Mouse (Mus musculus) mesoderm, embryonic 11.5 days (tissue): ENCODE data around the gene Anxa9.

ENCODE experiments used
- DNase-seq: peaks from one replicate; pipeline ENCODE4 v3.0.0-alpha.2; 2012; ENCODE audit warnings: low read depth, low spot score

The Anxa9 gene

GRCm38 (mm10) chr3:95314075-95314474 lies 7.1 kb upstream of the Anxa9 start:
- DNase-seq: no peak

DNA sequence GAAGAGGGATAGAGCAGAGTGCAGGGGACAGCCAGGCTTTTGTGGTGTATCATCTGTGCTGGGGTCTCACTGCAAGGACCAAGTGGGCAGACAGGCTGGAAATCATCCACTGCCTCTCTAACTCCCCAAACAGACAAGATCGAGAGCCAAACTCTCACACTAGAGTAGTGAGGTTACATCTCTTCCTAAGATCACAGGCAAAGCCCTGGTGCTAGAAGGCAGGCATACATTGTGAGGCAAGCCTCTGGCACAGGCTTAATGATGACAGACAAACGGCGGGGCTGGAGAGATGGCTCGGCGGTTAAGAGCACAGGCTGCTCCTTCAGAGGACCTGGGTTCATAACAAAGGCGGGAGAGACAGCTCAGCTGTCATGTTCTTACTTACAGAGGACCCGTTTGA lies 6.5 kb upstream of the Anxa9 start:
- no peak for DNase-seq

GRCm38 (mm10) chr3:95312623-95313022 lies 5.6 kb upstream of the Anxa9 start:
- DNase-seq: no peak

DNA sequence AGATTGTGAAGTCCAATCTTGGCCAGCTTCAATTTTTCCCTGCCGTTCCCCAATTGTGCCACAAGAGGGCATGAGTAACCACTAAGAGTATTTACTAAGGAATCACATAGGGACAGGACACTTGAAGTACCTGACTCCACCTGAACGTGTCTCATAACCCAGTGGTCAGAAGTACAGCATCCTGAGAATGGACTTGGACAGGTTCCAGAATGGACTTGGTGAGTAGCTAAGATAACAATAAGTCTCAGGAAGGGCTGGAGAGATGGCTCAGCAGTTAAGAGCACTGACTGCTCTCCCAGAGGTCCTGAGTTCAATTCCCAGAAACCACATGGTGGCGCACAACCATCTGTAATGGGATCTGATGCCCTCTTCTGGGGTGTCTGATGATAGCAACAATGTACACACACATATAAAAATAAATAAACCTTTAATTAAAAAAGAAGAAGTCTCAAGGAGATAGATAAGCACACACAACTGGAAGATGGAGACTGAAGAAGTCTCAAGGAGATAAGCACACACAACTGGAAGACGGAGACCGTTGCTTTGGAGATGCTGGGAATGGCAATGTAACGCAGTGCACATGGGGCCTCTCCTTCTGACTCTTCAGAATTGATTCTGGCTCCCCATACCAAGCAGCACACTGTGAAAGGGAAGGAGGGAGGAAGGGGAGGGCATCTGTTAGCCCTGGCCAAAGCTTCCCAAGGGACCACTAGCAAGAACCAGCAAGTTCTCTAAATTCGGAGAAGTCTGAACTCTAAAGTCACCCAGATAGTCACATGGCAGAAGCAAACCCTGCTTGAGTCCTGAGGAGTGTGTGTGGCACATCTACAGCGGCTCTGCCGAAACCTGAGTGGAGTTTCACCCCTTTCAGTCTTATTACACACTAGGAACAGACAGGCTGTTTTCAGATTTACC lies 4.2 kb upstream of the Anxa9 start:
- peak; percentile 68 for DNase-seq

DNA sequence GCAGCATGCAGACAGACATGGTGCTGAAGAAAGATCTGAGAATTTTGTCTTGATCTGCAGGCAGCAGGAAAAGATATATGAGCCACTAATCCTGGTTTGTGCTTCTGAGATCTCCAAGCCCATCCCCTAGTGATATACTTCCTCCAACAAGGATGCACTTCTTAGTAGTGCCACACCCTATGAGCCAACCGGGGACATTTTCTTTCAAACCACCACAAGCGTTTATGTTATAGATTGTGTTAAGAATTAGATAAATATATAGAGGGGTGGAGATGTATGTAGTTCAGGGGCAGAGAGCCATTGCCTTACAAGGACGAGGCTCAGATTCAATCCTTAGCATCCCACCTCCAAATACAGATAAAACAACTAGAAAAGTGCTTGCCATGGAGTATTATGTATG lies 3.5 kb upstream of the Anxa9 start:
- no peak for DNase-seq

DNA sequence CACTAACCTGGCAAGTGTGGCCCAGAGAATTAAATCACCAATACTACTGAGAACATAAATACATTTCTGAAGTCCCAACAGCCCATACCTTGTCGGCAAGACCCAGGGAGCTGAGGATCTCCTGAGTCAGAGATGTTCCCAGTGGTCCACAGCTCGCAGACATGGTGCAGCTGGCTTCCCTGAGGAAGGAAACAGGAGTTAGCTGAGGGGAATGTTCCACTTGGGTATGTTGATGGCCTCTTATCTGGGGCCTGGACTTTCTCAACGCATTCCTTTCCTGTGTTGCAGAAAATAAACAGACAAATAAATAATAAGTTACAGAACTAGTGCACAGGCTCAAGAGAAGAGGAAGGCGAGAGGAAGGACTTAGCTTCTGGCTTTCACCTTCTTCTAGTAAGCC lies 732 bp downstream of the Anxa9 start:
- no peak for DNase-seq

GRCm38 (mm10) chr3:95301204-95301796 lies 5.7 kb downstream of the Anxa9 start:
- no peak for DNase-seq

DNA sequence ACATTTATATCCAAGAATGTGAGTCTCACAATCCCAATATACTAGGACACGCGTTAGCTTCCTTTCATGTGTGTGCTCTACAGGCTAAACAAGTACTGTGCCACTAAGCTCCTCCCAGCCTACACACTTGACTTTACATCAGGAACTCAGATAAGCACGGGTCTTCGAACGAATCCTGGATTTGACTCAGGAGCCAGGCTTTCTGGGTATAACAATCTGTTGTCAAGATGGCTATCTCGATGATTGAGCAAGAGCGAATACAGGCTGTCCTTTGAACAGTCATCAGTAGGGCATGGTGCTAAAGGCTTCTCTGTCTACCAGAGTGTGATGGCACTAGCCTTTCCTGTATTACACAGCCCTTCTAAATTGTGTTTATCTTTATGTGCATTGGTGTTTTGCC lies 9.0 kb downstream of the Anxa9 start:
- DNase-seq: no peak

DNA sequence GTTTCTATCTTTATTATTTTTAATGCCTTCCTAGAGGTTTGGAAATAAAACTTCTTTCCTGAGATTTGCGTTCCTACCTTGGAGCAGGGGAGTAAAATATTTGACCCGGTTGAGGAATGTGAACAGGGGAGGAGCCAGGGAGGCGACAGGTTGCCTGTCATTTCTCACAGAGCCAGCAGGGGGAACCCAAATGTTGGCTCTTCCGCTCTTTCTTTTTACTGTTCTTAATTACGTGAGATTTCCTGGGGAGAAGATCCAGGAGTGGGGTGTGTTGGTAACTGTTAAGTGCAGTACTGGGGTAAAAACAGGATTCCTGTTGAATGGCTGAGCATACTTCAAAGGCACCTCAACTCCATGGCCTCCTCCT lies 10.9 kb downstream of the Anxa9 start:
- peak; percentile 70 for DNase-seq

GRCm38 (mm10) chr3:95295321-95296102 lies 11.5 kb downstream of the Anxa9 start:
- DNase-seq: no peak

DNA sequence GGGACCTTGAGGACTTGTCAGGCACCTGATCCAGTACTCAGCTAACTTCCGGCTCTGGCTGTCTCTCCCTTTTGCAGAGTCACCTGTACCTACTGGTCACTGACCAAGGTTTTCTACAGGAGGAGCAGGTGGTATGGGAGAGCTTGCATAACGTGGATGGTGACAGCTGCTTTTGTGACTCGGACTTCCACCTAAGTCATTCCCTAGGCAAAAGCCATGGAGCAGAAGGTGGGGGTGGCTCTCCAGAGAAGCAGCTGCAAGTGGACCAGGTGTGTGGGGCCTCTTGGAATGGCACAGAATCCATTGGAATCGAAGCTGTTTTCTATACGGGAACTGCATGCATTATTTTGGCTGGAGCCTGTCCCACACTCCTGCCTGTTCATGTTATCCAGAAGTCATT lies 12.3 kb downstream of the Anxa9 start:
- no peak for DNase-seq

DNA sequence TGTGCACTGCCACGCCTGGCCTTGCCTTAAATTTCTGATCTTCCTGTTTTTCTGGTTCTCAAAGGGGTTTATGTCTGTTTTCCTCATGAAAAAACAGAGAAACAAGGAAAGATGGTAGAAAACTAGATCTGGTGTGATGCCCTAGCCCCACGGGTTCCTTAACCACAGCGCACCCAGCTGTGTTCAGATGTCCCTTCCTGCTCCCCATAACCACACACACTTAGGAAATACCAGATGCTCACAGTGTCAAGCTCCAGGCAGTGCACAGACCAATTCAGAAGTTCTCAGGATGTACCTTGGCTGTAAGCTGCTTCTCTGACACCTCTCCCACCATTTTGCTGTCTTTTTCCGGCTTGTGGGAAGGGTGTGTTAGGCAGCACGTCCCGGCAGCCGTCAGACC lies 12.7 kb downstream of the Anxa9 start:
- DNase-seq: no peak

GRCm38 (mm10) chr3:95293537-95293936 lies 13.4 kb downstream of the Anxa9 start:
- DNase-seq: no peak

DNA sequence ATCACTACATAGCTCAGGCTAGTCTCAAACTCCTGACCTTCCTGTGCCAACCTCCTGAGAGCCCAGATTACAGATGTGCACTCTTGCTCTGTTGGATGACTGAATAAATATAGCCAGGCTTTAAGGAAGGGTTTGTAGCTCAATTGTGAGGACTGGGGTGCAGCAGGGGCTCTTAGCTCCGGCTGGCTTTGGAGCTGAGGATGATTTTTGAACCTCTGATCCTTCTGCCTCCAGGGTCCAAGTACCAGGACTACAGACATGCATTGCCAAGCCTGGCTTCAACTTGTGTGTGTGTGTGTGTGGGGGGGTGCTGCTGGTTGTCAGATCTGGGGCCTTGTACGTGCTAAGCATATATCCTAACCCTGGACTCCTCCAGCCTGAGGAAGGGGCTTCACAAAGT lies 14.1 kb downstream of the Anxa9 start:
- DNase-seq: no peak

DNA sequence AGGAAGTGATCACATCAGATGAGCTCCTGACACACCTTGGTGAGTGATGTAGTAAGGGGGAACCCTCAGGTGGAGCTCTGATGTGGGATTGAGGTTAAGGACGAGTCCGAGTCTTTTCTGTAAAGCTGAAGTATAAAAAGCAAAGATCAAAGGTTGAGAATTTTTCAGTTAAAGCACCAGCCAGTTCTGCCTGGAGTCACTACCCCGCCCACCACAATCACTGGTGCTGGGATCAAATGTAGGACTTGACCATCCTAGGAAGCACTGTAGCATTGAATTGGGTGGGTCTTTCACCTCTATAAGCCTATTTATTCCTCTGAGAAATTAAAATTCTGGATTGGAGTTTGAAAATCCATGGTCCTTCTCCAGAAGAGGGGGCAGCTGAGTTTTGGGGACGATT lies 15.9 kb downstream of the Anxa9 start:
- no peak for DNase-seq

DNA sequence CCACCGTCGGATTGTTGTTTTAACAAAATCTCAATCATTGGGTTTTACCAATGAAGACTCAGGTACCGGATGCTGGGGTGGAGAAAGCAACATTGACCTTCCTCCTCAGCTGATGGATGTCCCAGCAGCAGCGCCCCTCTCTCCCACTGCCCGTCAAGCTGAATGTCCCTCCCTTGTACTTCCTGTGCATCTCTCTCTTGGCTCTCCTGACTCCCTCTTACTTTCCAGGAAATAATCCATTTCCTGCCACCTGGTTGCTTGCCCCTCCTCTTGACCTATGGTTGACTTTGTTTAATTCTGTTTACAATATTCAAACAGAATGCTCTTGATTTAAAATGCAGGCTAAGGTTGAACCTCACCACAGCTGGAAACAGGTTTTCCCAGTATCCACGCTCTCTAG lies 16.8 kb downstream of the Anxa9 start:
- DNase-seq: no peak

- DNase-seq: no peak
Measured at GRCm38 (mm10) chr3:95289419-95289818, 17.6 kb downstream of the Anxa9 start.

DNA sequence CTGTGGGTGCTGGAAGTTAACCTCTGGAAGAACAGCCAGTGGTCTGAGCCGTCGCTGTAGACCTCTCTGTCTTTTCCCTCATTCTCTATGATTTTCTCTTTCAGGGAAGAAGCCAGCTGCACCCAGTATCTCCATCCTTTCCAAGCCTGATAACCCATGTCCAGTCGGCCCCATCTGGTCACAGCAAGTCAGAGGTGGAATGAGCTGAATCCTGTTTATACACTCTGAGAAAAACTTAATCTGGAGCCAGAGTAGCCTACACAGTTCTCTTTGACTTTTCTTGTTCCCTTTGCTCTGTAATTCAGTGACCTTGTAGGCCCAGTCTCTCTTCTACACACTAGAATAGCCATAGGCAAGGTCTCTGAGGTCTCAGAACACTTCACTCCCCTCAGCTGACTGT lies 19.4 kb downstream of the Anxa9 start:
- DNase-seq: no peak

DNA sequence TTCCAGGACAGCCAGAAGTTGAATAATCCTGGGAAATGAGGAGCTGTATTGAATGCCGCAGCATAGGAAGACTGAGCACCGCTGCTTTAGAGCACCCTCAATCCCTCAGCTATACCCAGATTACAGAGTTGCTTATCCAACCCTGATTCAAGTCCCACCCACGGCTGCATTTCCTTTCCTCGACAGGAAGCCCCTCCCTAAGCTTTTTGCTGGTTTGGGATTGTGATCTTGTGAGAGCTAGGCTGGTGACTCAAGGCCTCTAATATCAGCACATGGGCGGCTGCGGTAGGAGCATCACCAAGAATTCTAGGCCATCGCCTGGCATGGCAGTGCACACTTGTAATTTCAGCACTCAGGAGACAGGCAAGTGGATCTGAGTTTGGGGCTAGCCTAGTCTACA lies 20.5 kb downstream of the Anxa9 start:
- no peak for DNase-seq

DNA sequence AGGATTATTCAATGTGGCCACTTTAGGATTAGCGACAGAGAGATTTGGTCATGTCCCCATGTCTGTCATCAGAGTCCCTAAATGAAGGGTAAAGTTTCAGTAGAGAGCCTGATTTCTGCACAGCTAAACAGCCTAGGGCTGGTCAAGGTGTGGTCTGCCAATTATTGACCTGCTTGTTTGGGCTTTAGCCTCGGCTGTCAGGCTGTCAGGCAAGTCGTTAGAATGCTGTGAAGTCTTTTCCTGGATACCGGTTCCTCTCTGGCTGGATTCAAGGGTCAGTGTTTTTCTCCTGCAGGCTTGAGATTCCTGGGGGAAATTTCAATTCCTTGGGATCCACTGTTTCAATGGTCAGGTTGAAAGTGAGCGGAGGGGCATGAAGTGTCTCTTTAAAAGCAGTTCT lies 21.0 kb downstream of the Anxa9 start:
- DNase-seq: no peak

DNA sequence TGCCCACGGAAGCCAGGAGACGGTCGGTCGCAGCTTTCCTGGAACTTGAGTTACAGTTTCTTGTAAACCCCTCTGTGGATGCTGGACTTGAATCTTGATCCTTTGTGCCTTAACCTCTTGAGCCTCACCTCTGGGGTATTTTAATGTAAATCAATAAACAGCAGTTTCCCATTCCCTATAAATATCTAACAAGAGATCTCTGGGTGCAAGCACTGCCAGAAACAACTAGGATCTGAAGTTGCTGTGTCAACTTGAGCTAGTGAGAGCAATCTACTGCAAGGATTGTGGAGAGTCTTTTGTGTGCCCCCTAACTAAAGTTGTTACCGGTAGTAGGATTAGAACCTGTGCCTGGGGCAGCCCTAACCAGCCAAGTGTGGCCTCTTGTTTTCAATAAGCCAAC lies 21.6 kb downstream of the Anxa9 start:
- no peak for DNase-seq

GRCm38 (mm10) chr3:95284501-95285281 lies 22.3 kb downstream of the Anxa9 start:
- no peak for DNase-seq
